Mouse (Mus musculus): ENCODE measurements around the gene Gm45521. TPM values are rescaled to one million over a fixed set of nuclear protein-coding genes. Genes with fewer than 3 reads are reported as not detected.

Gene Gm45521
- polyA plus RNA-seq, 1 experiment from 2014 or later = not detected

DNA sequence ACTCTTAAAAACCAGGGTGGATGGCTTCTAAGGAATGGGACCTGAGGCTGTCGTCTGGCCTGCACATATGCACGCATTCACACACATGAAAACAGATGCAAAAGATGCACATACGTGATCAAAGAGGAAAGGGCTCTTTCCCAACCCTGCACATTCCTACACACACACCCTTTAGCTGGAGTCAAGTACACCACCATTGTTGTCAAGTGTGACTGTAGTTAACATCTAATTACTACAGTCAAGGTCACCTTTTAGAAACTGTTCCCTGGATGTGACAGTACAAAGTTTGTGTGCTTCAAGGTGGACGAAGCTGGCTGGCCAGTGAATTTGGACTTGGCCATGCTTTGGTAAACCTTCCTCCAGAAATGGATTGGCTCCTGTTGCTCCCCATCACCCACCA is 24.9 kb upstream of the Gm45521 start:
- DNase-seq (ENCODE audit: low read depth, low spot score) (no peak), ATAC-seq (no peak)
- H3K27me3 ChIP-seq = no peaks in the 10 kb centered on the region
- in situ Hi-C loops (cut with MboI; ENCODE audit: low pct_unique_long_range_greater_than_20kb) = no loop called here
- ChIA-PET CTCF (interaction anchor here (1.0 kb wide), 1 partner anchor 8 kb away, joined by 4 read pairs; no protein-coding TSS in a partner anchor), POLR2A (no interaction called here)
- no peak for TF ChIP-seq CTCF (IDR thresholded peaks at IDR 0.05)

DNA sequence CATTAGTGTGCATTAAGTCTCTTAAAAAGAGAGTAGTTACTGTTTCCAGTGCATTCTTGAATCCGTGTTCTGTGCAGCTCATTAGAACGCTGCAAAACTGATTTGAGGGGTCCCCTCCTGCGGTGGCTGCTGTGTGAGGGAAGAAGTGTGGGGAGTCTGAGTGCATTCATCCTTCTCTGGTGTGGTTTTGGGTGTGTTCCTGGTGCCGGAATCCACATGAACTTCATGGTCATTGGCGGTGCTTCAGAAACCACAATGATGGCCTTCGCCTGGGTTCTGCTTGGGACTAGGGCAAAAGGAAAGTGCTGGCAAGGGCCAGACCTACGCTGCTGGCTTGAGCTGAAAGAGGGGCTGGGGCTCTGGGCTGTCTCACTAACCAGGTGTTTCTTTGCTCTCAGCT is 22.9 kb upstream of the Gm45521 start:
- POLR2A ChIA-PET = no interaction called here
- CTCF ChIA-PET = interaction anchor here (1.5 to 2.3 kb wide), 2 partner anchors 12 to 32 kb away, joined by 3 to 6 read pairs; no protein-coding TSS in a partner anchor
- in situ Hi-C loops (cut with MboI; ENCODE audit: low pct_unique_long_range_greater_than_20kb) = no loop called here

DNA sequence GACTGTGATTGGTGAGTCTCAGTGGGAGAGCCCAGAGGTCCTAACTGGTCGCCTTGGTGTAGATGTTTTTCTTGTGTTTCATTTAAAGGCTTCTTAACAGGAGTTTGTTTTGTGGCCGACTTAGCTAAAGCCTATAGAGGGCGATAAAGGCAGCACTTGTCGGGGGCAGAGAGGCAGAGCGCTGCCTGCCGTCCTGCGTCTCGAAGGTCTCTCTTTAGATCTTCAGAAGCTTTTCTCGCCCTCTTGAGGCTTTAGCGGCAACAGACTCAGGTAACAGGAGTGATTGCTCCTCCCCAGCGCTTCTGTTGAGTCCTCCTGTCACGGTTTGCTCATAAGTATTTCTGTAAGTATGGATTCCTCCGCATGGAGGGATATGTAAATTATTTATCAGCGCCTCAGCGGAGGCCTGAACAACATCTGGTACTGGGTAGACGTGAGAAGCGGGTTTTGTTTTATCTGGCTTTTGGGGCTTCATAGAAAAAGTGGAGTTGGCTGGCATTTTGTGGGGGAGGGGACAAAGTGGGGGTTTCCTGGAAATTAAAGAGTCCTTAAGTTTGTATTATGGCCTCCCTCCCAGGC is 19.9 kb upstream of the Gm45521 start:
- ATAC-seq = no peak
- in situ Hi-C loops (cut with MboI; ENCODE audit: low pct_unique_long_range_greater_than_20kb) = no loop called here
- H3K27me3 ChIP-seq = no peaks in the 10 kb centered on the region
- no peak for DNase-seq (ENCODE audit: low read depth, low spot score)
- ChIA-PET CTCF (no interaction called here), POLR2A (no interaction called here)
- TF ChIP-seq CTCF (IDR thresholded peaks at IDR 0.05) = no peak

More for the DNA sequence above, 22.9 kb upstream of the Gm45521 start:
- TF ChIP-seq CTCF (IDR thresholded peaks at IDR 0.05) = no peak
- DNase-seq (ENCODE audit: low read depth, low spot score) = no peak
- H3K27me3 ChIP-seq = no peaks in the 10 kb centered on the region
- no peak for ATAC-seq

GRCm38 (mm10) chr14:7938809-7939784 is 18.0 kb upstream of the Gm45521 start:
- no peaks in the 10 kb centered on the region for H3K27me3 ChIP-seq
- no peak for TF ChIP-seq CTCF (IDR thresholded peaks at IDR 0.05)
- in situ Hi-C loops (cut with MboI; ENCODE audit: low pct_unique_long_range_greater_than_20kb) = no loop called here
- ChIA-PET CTCF (no interaction called here), POLR2A (no interaction called here)
- ATAC-seq (no peak), DNase-seq (ENCODE audit: low read depth, low spot score) (no peak)

DNA sequence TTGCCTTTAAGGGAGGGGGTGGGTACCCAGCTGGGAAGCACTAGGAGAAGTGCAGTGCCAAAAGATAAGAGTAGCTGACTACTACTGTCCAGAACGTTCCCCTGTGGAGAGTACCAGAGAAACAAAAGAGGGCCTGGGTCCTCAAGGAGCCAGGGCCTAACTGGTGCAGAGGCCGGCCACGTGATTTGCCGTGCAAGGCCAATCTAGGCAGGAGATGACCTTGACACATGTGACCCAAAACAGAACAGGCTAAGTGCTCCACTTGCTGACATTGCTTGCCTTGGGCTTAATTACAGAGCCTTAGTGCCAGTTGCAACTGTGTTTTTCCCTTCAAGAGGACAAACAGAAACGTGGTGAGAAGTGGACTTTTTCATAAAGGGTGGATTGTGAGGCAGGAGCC is 15.7 kb upstream of the Gm45521 start:
- CTCF ChIA-PET = no interaction called here
- no peak for TF ChIP-seq CTCF (IDR thresholded peaks at IDR 0.05)
- POLR2A ChIA-PET = interaction anchor here (0.6 kb wide), 1 partner anchor 39 kb away, joined by 3 read pairs; no protein-coding TSS in a partner anchor
- in situ Hi-C loops (cut with MboI; ENCODE audit: low pct_unique_long_range_greater_than_20kb) = no loop called here
- no peak for ATAC-seq
- no peak for DNase-seq (ENCODE audit: low read depth, low spot score)
- no peaks in the 10 kb centered on the region for H3K27me3 ChIP-seq

GRCm38 (mm10) chr14:7943101-7943800 is 13.8 kb upstream of the Gm45521 start:
- no peak for ATAC-seq
- TF ChIP-seq CTCF (IDR thresholded peaks at IDR 0.05) = no peak
- CTCF ChIA-PET = interaction anchor here (2.2 kb wide), 1 partner anchor 54 kb away, joined by 8 read pairs; no protein-coding TSS in a partner anchor

DNA sequence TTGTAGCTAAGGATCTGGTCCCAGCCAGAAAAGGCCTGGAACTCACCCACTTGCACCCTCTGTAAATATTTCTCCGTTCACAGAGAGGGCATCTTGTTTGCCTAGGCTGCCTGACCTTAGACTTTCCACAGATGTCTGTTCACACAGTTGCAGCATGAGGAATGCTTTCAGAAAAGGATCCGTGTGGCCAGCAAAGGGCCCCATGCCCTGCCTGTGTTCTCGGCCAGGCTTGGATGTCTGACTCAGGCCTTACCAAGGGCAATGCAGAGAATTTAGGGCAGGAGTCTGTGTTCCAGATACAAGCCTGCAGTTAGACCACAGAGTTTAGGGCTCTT is 13.3 kb upstream of the Gm45521 start:
- ATAC-seq = no peak
- TF ChIP-seq CTCF (IDR thresholded peaks at IDR 0.05) = no peak
- POLR2A ChIA-PET = interaction anchor here (0.9 kb wide), 1 partner anchor 10 kb away, joined by 3 read pairs; no protein-coding TSS in a partner anchor
- CTCF ChIA-PET = interaction anchor here (2.2 kb wide), 1 partner anchor 53 kb away, joined by 8 read pairs; no protein-coding TSS in a partner anchor
- H3K27me3 ChIP-seq = no peaks in the 10 kb centered on the region
- in situ Hi-C loops (cut with MboI; ENCODE audit: low pct_unique_long_range_greater_than_20kb) = no loop called here
- no peak for DNase-seq (ENCODE audit: low read depth, low spot score)

More at GRCm38 (mm10) chr14:7943101-7943800, 13.8 kb upstream of the Gm45521 start:
- POLR2A ChIA-PET = no interaction called here
- DNase-seq (ENCODE audit: low read depth, low spot score) = no peak
- no peaks in the 10 kb centered on the region for H3K27me3 ChIP-seq
- in situ Hi-C loops (cut with MboI; ENCODE audit: low pct_unique_long_range_greater_than_20kb) = no loop called here

GRCm38 (mm10) chr14:7944349-7945039 is 12.6 kb upstream of the Gm45521 start:
- CTCF ChIA-PET = interaction anchor here (2.2 kb wide), 1 partner anchor 53 kb away, joined by 8 read pairs; no protein-coding TSS in a partner anchor
- no peak for DNase-seq (ENCODE audit: low read depth, low spot score)

DNA sequence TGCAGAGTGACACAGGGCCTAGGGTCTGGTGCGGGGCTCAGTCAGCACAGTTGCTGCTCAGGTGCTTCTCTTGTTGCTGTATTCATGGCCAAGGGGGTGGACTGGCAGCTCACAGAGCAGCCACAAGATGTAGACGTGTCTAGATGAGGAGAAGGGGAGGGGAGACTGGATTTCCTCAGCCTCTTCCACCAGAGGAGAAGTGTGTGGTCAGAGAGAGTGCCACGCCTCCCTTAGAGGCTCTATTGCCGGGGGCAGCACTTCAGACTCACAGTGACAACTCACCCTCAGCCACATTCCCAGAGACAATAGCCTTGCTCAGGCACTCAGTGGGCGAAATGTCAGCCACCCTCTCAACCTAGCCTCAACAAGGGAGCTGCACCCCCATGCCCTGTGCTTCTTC is 11.8 kb upstream of the Gm45521 start:
- H3K27me3 ChIP-seq = no peaks in the 10 kb centered on the region
- ATAC-seq = no peak
- in situ Hi-C loops (cut with MboI; ENCODE audit: low pct_unique_long_range_greater_than_20kb) = no loop called here
- CTCF ChIA-PET = interaction anchor here (2.2 kb wide), 1 partner anchor 52 kb away, joined by 8 read pairs; no protein-coding TSS in a partner anchor
- TF ChIP-seq CTCF (IDR thresholded peaks at IDR 0.05) = no peak
- POLR2A ChIA-PET = no interaction called here
- no peak for DNase-seq (ENCODE audit: low read depth, low spot score)

More at GRCm38 (mm10) chr14:7944349-7945039, 12.6 kb upstream of the Gm45521 start:
- ATAC-seq = no peak
- no peaks in the 10 kb centered on the region for H3K27me3 ChIP-seq
- TF ChIP-seq CTCF (IDR thresholded peaks at IDR 0.05) = no peak
- in situ Hi-C loops (cut with MboI; ENCODE audit: low pct_unique_long_range_greater_than_20kb) = no loop called here
- POLR2A ChIA-PET = interaction anchor here (0.9 kb wide), 1 partner anchor 10 kb away, joined by 3 read pairs; no protein-coding TSS in a partner anchor

DNA sequence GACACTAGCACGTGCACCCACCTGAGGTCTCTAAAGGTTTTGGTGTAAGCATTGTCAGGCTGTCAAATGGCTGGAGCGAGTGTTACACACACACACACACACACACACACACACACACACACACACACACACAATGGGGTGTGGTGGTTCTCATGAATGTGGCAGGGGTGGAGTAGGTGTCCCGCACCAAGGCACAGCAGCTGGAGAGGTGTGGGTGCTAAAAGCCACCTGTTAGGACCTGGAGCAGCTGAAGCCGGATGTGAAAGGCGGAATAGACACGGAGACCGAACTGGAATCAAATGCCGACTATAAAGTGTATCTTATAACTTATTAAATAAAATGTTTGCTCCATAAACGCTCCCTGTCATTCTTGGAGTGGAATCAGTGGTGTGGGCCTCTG is 5.9 kb upstream of the Gm45521 start:
- TF ChIP-seq CTCF (IDR thresholded peaks at IDR 0.05) = no peak
- ChIA-PET POLR2A (no interaction called here), CTCF (interaction anchor here (2.1 kb wide), 1 partner anchor 25 kb away, joined by 5 read pairs; no protein-coding TSS in a partner anchor)
- no peak for ATAC-seq
- H3K27me3 ChIP-seq = no peaks in the 10 kb centered on the region
- in situ Hi-C loops (cut with MboI; ENCODE audit: low pct_unique_long_range_greater_than_20kb) = no loop called here
- DNase-seq (ENCODE audit: low read depth, low spot score) = no peak
